Mouse (Mus musculus) 3134 (cell line): Measurements from ENCODE around the gene Raf1.

Experiments used
- DNase-seq: peaks from one replicate; pipeline ENCODE4 v3.0.0-alpha.2; 2011; ENCODE audit warnings: low spot score; ENCODE audit not compliant: insufficient read length; ENCODE audit errors: extremely low read depth

The Raf1 gene

DNA sequence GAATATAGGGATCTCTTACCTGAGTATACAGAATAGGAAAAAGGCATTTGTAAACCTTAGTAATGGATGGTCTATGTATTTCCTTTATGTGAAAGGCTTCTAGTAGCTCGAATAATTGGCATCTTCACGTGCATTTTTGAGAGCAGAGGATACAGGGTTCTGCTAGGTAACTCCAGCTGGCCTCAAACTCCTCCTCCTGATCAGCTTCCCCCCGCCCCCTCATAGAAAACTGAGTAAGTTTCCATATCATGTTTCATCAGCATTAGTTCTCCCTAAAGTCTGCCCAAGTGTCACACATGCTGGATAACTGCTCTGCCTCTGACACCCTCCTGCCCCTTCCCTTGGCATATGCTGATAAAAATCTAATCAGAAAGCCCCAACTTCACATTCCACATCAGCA, 95.6 kb downstream of the Raf1 start:
- DNase-seq = no peak

DNA sequence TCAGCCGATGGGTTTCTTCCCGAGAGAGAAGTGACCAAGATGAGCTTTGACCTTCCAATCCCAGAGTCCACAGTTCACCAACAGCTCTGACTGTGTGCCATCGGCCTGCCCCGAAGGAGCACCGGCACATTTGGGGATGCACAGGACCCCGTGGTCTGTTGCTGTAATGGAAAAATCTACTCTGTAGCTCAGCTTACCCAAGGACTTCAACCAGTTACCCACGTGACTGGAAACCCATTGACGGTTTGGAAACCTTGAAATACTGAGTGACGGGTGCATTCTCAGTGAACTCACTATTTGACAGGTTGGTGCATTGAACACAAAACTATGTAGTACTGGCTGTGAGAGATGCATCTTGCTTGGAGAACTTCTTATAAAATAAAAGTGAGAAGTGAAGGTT, 98.5 kb downstream of the Raf1 start:
- no peak for DNase-seq

DNA sequence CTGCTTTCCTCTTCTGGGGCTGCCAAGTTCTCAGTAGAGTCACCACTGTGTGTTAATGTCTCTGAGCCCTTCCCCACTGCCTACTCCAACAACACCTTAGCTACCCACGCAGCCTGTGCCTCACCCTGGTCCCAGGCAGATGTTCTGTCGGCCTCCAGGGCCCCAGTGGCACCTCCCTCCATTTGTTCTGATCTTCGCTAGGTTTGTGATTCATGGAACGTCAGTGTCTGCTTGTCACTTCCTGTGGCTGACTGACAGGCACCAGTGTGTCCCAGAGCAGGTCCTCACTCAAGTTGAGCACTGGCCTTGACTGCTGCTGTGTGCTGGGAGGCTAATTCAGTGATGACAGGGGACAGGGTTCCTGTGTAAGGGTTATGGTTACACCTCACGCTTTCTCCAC, 99.0 kb downstream of the Raf1 start:
- no peak for DNase-seq

DNA sequence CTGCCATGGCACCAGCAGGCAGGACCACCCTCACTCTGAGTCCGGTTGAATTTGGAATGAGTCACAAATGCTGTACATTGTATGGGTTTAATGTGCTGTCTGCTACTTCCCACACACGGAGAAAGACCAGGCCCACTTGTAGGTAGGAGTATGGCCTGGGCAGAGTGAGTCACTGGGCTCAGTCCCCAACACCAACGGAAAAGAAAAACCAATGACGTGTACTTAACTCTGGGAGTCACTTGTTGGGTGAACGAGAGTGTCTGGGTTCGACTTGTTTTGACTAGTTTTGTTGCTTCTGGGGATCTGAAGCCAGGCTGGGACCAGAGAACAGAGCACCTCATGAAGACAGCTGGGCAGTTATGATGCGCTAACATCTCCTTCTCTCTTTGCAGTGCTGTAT, 102.3 kb downstream of the Raf1 start:
- no peak for DNase-seq
